Mouse (Mus musculus): ENCODE measurements around the gene Sh3d19.
A peak's percentile ranks its signal among the peaks of the same experiment; 100 is the strongest.
"Not testable (repeated sequence)": the region's sequence is repeated elsewhere in the genome, so short reads cannot be mapped to it uniquely, and the experiment has no call there.

The Sh3d19 gene

GRCm38 (mm10) chr3:85980036-85980435 lies 9.1 kb downstream of the Sh3d19 start:
- no peak for DNase-seq (ENCODE audit: low spot score in 2 of 2)

- DNase-seq (ENCODE audit: low spot score in 2 of 2) = not testable (repeated sequence)
These were observed 10.9 kb downstream of the Sh3d19 start for GRCm38 (mm10) chr3:85981761-85982160.

GRCm38 (mm10) chr3:85984537-85984936 lies 13.6 kb downstream of the Sh3d19 start:
- no peak for DNase-seq (ENCODE audit: low spot score in 2 of 2)

GRCm38 (mm10) chr3:85987225-85987624 lies 16.3 kb downstream of the Sh3d19 start:
- DNase-seq (ENCODE audit: low spot score in 2 of 2) = no peak

GRCm38 (mm10) chr3:85991140-85991801 lies 20.4 kb downstream of the Sh3d19 start:
- DNase-seq (ENCODE audit: low spot score in 2 of 2) = no peak

DNA sequence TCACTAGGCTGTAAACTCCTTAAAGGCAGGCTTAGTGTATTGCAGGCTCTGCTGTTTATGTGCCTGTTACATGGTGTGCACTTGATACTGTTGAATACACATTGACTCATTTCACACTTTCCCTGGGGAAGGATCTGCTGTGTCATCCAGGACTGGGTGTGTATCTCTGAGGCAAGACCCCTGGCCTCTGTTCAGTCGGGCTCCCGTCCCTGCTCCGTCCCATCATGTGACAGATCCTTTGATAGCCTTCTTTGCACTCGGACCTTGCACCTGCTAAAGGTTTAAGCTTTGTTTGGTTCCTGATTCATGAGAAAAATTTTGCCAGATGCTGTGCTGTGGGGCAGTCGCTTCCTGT lies 20.9 kb downstream of the Sh3d19 start:
- no peak for DNase-seq (ENCODE audit: low spot score in 2 of 2)

DNA sequence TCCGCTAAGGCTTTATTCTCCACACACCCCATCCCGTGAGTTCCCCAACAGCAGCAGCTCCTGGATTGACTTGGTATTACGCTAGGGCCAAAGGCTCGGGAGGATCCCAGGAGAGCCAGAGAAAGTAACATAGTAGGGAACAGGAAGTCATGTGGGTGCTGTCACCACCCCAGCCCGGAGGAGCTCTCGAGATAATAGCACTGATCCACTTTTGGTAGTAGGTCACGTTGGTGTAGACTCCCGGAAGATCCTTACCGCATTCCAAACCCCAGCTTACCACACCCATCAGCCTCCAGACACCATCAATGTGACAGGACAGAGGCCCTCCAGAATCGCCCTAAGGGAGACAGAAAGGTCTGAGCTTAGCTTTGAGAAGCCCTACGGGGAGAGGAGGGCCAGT lies 22.8 kb downstream of the Sh3d19 start:
- DNase-seq (ENCODE audit: low spot score in 2 of 2) = no peak

GRCm38 (mm10) chr3:85994645-85995044 lies 23.7 kb downstream of the Sh3d19 start:
- no peak for DNase-seq (ENCODE audit: low spot score in 2 of 2)

DNA sequence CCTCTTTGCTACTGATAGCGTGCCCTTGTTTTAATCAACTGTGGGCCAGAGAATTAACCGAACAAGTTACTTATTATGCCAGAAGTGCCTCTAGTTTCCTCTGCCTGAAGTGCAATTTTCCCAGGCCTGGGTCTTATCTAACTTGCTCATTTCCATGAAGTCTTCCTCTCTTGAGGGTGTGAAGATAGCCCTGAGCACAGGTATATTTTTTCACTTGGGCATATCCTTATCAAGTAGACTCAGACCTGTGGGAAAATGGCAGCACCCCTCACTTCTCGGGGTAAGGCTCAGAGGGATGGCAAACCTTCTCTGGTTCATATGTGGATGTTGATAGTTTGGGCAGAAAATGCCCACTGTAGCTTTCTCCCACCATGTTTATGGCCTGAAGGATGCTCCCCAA lies 30.4 kb downstream of the Sh3d19 start:
- DNase-seq (ENCODE audit: low spot score in 2 of 2) = no peak

- no peak for DNase-seq (ENCODE audit: low spot score in 2 of 2)
These were observed 31.5 kb downstream of the Sh3d19 start, which contains the start of gene Prss48 for GRCm38 (mm10) chr3:86002423-86002822. Gene Prss48 (minus strand): TSS chr3:86002491.

GRCm38 (mm10) chr3:86002940-86003339 lies 32.0 kb downstream of the Sh3d19 start:
- no peak for DNase-seq (ENCODE audit: low spot score in 2 of 2)

DNA sequence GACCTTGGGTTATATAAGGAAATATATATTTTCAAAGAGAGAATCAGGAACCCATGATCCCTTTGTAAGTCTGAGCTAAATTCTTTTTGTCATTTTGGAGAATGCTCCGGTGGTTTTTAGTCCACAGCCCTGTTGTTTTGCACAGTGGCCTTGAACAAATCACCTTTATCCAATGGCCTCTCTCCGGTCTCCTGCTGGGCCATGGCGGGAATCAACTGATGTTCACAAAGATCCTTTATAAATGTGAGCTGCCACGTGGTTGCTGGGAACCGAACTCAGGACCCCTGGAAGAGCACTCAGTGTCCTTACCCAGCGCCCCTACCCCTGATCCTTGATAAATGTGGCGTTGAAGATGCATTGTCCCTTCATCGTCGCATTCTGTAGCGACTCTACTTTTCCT lies 33.8 kb downstream of the Sh3d19 start:
- no peak for DNase-seq (ENCODE audit: low spot score in 2 of 2)

DNA sequence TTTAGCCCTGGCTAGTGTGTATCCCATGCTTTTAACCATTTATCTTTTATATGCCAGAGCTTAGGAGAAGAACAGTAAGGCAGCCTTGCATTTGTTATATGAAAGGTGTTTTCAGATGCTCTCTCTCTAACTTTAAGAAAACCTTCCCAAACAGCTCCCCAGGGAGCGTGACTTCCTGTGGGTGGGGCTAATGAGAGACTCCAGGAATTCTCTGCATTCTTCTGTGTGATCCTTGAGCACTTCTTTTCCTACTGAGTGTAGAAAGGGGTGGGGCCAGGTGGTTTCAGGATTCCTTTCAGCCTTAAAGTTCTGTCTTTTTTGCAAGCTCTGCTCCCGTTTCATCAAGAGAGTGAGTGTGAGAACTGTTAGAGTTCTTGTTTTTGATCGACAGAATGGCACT lies 39.7 kb downstream of the Sh3d19 start:
- no peak for DNase-seq (ENCODE audit: low spot score in 2 of 2)

DNA sequence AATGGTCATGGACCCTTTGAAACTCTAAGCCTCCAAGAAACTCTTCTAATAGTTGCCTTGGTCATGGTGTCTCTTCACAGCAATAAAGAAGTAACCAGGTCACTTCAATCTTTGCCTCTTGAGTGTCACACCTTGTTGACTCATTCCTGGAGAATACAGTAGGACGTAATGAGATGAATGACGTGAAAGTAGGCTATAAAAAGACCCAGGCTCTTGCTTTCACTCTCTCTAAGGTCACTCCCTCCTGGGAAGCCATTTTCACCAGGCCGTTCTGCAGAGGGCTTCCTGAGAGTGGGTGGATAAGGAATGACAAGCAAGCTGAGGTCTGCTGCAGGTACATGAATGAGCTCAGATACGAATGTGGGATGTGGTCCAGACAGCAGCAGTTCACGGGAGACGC lies 40.5 kb downstream of the Sh3d19 start:
- no peak for DNase-seq (ENCODE audit: low spot score in 2 of 2)

DNA sequence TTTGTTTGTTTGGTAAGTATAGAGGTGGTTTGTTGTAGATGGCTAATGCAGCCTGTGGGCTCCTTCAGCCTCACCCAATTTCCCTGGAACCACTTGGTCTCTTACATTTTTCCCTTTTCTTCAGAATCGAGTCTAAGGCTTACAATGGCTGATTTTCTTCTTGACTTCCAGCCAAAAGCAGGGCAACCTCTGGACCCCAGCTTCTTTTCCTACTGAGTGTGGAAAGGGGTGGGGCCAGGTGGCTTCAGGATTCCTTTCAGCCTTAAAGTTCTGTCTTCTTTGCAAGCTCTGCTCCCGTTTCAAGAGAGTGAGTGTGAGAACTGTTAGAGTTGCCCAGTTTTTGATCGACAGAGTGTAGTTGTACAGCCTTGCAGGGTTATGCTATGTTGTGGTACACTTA lies 40.9 kb downstream of the Sh3d19 start:
- no peak for DNase-seq (ENCODE audit: low spot score in 2 of 2)

GRCm38 (mm10) chr3:86013837-86014236 lies 42.9 kb downstream of the Sh3d19 start:
- no peak for DNase-seq (ENCODE audit: low spot score in 2 of 2)

- DNase-seq (ENCODE audit: low spot score in 2 of 2) = no peak
These were observed 46.1 kb downstream of the Sh3d19 start for GRCm38 (mm10) chr3:86016965-86017364.

DNA sequence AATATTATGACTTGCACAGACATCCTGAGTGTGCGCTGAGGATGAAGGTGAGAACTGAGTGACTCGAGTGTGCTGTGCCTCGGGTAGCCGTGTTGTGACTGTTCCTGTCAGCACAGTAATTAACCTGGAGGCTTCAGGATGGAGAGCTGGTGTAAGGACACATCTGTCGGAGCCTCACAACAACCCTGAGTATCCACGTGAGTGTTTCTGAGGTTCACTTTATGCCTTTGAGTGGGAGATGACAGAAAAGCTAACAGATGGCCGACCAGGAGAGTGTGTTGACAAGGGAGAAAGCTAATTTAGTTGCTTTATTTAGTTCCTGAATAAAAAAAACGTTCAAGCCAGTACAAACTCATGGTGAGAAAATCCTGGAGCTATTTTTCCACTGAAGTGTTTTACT lies 46.6 kb downstream of the Sh3d19 start:
- DNase-seq (ENCODE audit: low spot score in 2 of 2) = peak; percentile 28 to 48

GRCm38 (mm10) chr3:86020921-86021650 lies 50.2 kb downstream of the Sh3d19 start:
- no peak for DNase-seq (ENCODE audit: low spot score in 2 of 2)

GRCm38 (mm10) chr3:86021651-86022050 lies 50.7 kb downstream of the Sh3d19 start:
- no peak for DNase-seq (ENCODE audit: low spot score in 2 of 2)

GRCm38 (mm10) chr3:86024065-86024795 lies 53.3 kb downstream of the Sh3d19 start:
- no peak for DNase-seq (ENCODE audit: low spot score in 2 of 2)

DNA sequence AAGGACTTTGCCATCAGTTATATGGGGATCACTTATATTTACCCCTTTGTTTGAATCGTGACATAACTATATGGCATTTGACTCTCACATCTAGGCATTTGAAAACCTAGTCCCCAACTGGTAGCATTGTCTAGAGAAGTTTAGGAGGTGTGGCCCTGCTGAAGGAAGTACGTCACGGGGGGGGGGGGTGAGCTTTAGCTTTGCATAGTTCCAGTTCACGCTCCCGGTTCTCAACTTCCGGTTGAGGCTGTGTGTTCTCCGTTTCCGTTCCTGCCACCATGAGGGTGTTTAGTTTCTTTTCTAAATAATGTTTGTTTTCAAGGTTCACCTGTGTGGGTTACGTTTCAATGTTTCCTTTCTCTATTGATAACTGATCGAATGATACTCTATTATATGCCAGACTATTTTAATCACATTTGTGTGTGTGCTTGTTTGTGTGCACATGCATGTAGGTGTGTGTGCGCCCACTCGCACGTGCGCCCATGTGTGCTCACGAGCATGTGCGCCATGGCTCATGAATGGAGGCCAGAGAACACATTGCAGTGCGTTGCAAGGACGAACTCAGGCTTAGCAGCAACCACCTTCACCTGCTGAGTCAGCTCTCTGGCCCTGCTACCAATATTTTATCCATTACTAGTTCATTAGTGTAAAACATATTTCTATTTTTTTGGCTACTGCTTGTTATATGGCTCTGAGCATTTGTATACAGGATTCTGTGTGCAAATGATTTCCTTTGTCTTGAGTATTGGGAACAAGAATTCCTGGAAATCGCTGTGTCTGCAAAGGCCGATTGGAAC lies 54.6 kb downstream of the Sh3d19 start:
- DNase-seq (ENCODE audit: low spot score in 2 of 2) = no peak
